Mouse (Mus musculus) fat pad, adult 2 months (tissue): Measurements from ENCODE around the gene Meiob.

Source experiments
- DNase-seq: peaks from one replicate; pipeline ENCODE4 v3.0.0-alpha.2; 2011; ENCODE audit warnings: low read depth, low spot score; ENCODE audit errors: extremely low read depth

The Meiob gene

DNA sequence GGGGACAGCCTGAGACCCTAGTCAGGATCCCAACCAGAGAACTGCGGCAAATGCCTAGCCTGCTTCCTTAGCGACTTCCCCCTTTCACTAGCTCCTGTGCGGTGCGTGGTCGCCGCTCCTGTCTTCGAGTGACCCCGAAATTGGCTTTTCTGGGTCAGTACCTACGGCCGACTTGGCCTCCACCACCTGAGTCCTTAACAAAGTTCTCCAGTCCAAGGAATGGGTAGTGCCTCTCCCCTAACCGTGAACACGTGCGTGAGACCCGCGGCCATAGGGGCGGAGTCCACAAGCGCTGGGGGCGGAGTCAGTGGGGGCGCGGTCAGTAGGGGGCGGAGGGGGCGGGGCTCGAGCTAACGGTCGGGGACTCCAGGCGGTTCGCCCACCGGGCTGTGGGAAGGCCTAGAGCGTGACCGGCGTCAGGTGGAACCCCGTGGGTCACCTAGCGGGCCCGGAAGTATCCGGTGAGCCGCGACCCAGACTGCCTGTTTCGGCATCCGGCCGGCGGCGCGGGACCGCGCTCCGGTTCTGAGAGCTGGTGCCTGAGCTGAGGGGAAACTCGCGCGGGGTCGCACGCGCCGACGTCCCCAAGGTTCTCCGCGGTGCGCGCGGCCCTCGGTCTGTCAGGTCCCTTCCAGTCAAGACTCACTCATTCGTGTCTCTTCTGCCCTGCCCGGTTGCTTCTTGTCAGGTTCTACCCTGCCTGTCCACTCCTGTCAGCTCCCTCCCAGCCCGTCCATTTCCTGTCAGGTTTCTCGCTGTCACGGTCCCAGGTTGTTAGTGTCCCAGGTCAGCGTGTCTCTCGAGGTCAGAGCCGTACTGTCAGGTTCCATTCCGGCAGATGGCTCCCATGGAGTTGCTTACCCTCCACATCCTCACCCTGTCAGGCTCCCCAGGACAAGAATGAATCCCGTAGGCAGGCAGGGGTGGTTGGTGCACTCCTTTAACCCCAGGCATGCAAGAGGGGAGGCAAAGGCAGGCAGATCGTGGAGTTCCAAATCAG, at the start of gene Meiob:
Gene Meiob, plus strand, starts transcription at position 338 of the 1,000 bp plus-strand sequence.
- no peak for DNase-seq

DNA sequence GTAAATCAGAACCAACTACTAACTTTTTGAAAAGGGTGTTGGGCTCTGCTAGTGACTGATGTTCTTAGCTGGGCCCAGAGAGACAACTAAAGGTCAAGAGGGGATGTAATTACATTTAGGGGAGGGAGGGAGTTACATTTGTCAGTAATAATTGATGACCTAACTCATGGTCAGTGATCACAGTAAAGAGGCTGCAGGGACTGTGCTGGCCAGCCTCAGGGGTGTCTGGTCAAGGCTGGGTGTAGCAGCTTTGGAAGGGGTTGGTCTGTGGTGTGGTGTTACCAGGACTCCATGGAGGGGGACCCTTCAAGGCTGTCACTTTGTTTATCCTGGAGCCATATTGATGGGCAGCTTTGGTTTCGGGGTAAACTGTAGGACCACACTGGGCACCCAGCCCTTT, 46.7 kb upstream of the Meiob start:
- DNase-seq, result no peak

DNA sequence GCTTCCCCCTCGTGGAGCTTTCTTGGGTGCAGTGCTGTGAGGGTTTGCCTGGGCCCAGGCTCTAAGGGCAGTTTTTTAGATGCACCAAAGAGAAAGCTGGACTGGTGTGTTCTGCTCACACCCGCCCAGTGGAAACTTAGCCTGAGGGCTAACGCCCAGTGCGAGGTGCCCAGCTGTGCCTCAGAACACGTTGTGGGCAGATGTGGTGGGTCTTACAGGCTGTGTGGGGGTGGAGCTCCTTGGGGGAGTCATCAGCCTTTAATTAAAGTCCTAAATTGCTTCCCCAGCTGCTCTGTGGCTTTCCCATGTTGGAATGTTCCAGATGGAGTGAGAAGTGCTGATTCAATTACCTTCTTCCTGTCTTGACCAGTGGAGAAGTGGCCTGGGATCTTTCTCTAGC, 43.0 kb upstream of the Meiob start:
- no peak for DNase-seq

DNA sequence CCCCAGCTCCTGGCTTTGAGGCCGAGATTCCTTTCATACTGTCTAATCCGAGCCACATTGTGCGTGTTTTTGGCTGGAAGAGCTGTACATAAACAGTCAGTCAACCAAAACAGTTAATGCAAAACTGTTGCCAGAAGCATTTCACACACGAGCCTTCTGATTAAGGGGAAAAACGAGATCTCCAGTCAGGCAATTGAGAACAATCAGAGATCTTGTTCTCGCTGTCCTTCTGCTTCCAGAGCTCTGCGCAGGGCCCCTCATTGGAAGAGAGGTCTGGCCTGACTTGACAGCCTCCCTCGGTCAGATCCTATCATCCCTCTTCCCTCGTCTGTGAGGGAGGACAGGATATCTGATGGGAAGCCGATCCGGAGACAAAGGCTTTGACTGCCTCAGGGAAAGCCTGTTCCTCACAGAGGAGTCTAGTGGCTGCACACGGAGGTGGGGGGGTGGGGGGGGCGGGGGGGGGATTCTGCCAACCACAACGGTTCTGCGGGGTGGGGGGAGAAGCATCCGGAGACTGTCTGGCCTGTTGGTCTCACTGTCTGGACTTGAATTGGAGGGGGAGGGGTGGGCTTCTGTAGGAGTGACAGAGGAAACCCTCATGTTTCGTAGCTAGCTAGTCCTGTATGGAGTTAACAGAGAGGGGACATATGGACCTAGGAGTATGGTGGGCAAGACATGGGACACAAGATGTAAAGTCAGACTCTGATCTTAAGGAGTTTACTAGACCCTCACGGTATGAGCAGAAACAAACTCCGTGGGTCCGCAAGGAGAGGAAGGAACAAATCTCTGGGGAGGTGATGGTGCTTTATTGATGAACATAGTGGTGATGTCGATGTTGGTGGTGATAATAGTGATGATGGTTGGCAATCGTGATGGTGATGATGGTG, 38.8 kb upstream of the Meiob start:
- DNase-seq, result no peak

DNA sequence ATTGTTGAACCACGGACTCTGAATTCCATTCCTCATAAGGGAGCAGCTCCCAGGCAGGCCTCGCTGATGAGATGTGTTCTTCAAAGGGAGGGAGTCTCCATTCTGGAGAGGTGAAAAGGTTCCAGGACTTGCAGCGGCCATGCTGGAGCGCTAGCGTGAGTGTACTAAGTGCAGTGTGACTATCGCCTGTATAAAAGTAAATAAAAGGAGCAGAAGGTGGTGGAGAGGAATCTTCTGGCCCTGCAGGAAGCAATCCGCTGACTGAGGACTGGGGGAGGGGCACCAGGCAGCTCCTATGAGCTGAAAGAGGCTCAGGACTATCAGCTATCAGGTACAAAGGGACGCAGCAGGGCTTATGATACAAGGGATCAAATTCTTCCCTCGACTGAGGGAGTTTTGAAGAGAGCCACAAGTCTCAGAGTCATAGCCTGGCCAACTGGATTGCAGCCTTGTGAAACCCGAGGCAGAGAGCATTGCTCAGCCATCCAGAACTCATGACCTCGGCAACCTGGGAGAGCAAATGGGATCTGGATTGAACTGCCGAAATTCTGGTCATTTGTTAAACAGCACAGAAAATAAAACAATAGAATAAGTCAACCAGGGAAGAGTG, 37.7 kb upstream of the Meiob start:
- DNase-seq, result no peak

DNA sequence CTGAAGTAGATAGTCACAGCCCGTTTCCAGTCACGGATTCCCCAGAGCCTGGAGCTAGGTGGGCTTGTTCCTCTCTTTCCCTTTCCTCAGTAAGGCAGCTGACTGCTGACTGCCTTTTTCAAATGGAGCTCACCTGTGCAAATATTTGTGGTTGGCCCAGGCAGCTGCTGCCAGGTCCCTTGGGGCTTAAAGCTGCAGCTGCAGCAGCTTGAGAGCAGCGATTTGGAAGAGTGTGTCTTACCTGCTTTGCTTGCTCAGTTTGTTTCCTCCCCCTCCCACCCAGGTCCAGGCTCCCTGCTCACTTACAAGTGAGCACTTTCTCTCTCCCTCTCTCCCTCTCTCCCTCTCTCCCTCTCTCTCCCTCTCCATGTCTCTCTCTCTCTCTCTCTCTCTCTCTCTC, 34.9 kb upstream of the Meiob start:
- no peak for DNase-seq

DNA sequence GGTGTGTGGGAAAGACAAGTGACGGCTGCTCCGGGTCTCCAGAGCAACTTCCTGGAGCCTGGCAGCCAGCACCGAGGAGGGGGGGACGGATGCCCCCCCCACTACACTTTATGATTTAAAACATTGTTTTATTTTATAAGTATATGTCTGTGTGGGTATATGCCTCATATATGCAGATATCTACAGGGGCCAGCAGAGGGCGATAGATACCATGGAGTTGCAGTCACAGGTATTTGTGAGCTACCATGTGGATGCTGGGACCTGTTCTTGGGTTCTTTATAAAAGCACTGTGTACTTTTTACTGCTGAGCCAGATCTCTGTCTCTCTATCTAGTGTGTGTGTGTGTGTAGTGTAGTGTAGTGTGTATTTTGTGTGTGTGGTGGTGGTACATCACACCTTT, 30.8 kb upstream of the Meiob start:
- no peak for DNase-seq

DNA sequence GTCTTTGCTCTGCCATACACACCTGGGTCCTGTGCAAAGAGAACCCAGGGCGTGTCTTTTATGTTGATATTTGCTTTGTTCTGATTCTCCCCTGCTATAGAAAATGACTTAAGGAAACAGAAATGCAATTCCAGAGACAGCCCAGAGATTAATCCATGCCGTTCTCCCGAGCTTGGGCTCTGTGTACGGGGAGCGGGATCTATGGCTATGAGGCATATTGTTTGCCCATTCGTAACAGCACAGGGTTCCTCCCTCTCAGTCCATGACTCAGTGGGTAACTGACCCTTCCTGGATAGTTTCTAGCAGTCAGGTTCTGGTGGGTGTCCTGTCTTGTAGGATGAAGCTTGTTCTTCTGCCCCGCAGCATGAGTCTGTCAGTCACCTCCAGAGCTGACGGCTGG, 28.9 kb upstream of the Meiob start:
- no peak for DNase-seq

DNA sequence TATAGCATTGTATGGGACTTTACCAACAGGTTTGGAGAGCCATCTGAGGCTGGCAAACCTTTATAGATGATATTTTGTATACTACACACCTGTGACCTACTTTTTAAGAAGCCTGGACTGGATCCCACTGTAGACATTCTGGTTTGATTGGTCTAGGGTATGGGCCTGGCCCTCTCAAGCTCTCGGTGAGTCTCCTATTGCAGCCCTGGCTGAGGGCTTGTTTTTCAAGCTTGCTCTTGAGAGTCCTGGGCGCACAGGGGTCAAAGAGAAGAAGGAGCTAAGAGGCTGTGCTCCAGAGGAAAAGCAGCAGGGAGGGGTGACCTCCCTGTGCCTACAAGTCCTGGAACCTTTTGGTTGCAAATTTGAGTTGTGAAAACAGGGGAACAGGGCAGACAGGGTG, 27.0 kb upstream of the Meiob start:
- DNase-seq, result no peak

DNA sequence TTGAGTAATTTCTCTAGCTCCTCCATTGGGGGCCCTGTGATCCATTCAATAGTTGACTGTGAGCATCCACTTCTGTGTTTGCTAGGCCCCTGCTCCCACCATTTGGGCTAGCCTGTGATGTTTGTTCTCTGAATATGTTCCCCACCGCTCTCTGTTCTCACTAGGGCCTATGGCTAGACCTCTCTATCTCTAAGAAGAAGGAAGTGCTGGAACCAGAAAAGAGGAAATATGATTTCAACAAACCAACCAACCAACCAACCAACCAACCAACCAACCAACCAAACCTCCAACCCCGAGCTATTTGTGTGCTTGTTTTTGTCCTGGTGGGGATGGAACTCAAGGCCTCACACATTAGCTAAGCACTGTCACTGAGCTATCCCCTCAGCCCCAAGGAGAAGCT, 23.3 kb upstream of the Meiob start:
- DNase-seq, result no peak

DNA sequence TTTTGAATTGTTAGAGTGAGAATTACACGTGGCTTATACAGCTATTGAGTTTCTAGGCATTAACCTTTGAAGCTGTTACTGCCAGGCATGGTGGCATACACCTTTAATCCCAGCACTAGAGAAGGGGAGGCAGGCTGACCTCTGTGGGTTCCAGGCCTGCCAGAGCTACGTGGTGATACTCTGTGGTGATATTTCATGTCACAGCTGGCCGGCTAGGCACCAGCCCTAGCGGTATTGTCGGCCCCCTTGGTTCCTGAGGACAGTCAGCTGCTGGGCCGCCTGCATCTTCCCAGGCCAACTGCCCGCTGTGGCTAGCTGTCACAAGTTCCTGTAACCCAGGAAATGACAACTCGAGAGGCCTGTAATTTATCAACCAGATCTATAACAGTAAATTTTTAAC, 11.9 kb upstream of the Meiob start:
- no peak for DNase-seq

DNA sequence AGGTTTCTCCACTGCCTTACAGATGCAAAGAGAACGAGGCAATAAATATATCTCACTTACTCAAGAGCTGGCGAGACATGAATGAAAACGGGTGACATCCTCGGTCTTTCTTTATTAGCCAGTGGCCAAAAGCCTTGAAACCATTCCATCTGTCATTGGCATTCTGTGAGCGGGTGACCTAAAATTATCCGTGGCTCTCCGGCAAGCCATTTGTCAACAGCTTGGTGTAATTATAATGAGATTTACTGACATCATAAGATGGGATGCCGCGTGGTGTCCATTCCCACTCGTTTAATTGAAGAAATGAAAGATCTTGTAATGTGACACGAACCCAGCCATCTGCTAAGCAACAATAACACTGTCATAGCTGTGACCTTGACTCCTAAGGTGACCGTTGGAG, 9.3 kb upstream of the Meiob start:
- DNase-seq, result no peak

DNA sequence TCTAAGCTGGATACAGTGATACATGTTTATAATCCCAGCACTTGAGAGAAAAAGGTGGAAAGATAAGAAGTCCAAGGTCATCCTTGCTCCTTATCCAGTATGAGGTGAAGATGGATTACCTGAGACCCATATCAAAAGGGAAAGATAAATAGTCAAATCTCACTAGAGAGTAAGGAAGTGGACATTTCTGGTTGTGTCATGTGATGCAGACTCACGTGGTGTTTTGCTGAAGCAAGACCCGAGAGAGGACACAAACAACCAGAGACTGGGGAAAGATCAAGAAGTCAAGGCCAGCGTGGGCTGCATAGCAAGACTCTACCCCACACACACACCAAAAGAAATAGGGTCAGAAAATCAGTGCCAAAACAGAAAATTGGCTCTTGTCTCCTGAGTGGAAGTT, 7.1 kb upstream of the Meiob start:
- no peak for DNase-seq

DNA sequence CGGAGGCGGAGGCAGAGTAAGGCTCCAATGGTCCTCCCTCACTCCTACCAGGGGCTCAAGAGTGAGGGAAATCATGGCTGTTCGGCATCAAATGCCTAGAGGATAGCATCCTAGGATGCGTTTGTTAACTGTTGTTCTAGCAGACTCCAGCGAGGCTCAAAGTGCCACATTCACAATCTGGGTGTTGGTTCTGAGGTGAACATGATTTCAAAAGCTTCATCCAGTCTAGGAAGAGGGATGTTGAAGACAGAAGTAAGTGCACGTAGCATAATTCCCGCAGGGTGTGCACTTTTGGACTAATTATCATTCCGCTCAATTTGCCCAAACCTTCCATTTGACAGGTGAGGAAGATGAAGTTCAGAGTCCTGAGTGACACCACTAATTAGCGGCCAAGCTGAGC, 5.9 kb upstream of the Meiob start:
- DNase-seq, result no peak

DNA sequence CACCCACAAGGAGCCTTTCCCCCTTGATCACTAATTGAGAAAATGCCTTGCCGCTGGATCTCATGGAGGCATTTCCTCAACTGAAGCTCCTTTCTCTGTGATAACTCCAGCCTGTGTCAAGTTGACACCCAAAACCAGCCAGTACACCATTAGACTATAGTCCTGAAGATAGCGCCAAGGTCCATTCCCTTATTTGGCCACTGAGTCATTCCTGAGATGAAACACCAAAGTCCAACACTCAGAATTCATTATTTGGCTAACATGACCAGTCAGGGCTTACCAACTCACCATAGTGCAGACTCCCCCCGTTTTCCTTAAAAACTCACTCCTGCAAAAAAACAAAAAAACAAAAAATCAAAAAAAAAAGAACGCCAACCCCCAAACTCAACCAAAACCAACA, 4.6 kb upstream of the Meiob start:
- DNase-seq, result no peak

DNA sequence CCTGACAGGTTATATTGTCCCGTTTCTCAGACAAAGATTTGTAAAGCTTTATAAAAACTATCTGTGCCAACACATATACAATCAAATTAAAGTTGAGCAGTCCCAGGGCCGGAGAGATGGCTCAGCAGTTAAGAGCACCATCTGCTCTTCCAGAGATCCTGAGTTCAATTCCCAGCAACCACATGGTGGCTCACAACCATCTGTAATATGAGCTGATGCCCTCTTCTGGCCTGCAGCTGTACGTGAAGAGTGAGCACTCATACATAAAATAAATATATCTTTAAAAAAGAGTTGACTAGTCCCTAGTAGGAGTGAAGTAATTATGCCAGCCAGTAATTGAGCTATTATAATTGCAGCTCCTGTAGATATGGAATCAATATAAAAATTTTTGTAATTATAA, 3.6 kb upstream of the Meiob start:
- DNase-seq, result no peak

DNA sequence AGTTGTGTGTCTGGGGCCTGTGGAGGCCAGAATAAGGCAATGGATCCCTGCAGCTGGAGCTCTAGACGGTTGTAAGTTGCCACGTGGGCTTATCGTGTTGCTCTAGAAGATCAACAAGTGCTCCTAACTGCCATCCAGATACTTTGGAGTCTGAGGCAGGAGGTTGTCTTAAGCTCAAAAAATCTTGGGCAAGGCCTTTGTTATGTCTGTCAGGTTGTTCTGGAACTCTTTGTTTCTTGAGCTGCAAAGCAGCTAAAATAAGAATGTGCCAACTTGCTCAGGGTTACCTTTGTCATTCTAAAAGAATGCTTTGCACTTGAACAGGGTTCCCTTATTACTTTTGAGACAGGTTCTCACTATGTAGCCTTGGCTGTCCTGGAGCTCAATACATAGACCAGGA, 7.1 kb downstream of the Meiob start:
- no peak for DNase-seq

DNA sequence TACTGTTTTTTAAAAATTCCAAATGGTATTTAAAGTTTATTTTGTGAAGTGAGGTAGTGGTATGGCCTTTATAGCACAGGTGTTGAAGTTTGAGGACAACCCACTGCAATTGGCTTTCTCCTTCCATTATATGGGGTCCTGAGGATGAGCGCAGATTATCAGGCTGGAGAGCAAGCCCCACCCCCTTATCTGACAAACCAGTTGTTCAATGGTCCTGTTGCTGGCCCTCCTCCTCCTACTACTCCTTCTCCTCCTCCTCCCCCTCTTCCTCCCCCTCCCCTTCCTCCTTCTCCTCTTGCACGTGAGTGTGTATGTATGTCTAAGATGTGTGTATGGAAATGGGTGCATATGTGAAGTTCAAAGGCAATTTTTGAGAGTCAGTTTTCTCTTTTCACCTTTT, 8.1 kb downstream of the Meiob start:
- DNase-seq, result no peak

DNA sequence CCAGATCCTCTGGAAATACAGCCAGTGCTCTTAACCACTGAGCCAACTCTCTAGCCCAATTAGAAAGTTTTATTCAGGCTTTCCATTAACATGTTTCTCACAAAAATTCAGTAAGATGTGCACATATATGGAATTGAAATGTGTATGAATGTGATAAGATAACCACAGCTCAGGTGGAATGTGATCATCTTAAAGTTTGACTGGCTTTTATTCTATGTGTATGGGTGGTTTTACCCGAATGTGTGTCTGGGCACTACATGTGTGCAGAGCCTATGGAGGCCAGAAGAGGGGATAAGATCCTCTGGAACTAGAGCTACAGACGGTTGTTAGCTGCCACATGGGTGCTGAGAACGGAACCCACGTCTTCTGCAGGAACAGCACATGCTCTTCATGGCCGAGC, 11.2 kb downstream of the Meiob start:
- no peak for DNase-seq

DNA sequence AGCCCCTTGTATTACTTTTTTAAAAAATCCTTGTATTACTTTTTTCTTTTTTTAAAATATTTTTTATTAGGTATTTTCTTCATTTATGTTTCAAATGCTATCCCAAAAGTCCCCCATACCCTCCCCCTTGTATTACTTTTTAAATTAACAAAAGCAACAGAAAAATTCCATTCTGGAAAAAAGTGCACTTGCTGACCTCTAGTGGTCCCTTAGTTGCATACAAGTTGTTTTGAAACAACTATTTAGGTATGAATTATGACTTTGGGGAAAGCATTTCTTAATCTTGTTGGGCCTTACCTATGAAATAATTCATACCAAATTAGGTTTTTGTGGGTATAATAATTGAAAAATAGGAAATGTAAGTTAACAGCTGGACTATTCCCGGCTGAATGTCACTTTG, 13.4 kb downstream of the Meiob start:
- DNase-seq, result no peak

DNA sequence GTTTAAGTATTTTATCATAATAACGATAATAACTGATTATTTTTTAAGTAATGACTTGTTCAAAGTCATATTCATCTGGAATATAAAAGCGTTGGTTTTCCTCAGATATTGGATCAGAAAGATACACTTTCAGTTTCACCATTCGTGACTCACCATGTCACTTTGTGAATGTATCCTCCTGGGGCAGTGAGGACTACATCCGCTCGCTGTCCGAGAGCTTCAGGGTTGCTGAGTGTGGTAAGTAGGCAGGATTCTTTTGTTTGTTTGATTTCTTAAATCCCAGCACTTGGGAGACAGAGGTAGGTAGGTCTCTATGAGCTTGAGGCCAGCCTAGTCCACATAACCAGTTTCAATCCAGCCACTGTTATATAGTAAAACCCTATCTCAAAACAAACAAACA, 14.1 kb downstream of the Meiob start:
- DNase-seq, result no peak

DNA sequence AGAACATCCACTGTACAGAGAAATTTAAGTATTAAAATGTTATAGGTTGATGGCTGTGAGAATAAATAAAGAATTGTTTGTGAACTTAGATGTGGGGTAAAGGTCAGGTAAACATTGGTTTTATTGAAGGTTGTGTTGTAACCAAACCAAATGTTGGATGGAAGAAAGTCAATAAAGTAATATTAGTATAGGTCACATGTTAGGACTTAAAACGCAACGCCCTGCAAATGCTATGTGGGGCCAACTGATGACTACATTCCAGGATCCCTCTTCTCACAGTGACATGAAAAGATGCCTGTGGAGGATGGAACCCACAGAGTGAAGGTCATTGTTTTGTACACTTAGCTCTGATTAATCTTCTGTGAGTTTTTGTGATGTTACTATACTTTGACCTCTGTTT, 15.4 kb downstream of the Meiob start:
- no peak for DNase-seq
